Mouse (Mus musculus): ENCODE measurements around the gene Ntm. TPM values are rescaled to one million over a fixed set of nuclear protein-coding genes. Genes with fewer than 3 reads are reported as not detected.
A peak's percentile ranks its signal among the peaks of the same experiment; 100 is the strongest.

Ntm gene
- polyA plus RNA-seq, 1 experiment from 2014 or later = 0.76 TPM

DNA sequence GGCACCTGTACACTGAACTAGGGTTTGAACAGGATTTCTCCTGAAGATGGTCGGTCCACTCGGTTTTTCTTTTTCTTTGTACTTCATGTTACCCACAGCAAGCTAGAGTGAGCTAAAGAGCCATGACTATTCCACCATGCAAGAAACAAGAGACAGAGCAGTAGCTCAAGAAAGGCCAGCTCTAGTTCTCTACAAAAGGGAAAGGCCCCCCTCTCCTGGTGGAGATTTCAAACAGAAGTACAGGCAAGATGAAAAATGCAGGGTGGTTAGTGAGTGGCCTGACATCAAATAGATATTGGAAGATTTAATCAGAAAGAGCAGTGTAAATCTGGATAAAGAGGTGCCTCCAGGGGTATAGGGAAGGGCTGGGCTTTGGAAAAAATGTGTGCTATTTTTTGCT is 547.4 kb downstream of the Ntm start:
- no peaks in the 10 kb centered on the region for H3K9me3 ChIP-seq (ENCODE audit: low read length)
- TF ChIP-seq EP300 (IDR thresholded peaks at IDR 0.05) = no peak
- 69% methylated on average over 2 of the region's 2 CpGs for whole genome bisulfite sequencing
- H3K36me3 ChIP-seq (ENCODE audit: insufficient read depth, low read length) = no peaks in the 10 kb centered on the region
- H3K4me1 ChIP-seq (ENCODE audit: insufficient read depth, low read depth, low read length) = 0 out of 2 replicates have a peak, but pooled peaks cover 2% of the 10 kb centered on the region
- no peak overlapping the region for H3K4me3 ChIP-seq (ENCODE audit: low read depth, low read length)
- no peak overlapping the region for H3K9ac ChIP-seq (replicated peaks; ENCODE audit: low read depth)
- no peak overlapping the region for H3K27ac ChIP-seq (ENCODE audit: low read length)
- H3K27me3 ChIP-seq (replicated peaks; ENCODE audit: insufficient read depth, low read length) = peaks cover 14% of the 10 kb centered on the region
- no peak for DNase-seq (ENCODE audit: low spot score)
- no peak for ATAC-seq
- H3K4me2 ChIP-seq (replicated peaks; ENCODE audit: low read depth, low read length) = no peak overlapping the region

DNA sequence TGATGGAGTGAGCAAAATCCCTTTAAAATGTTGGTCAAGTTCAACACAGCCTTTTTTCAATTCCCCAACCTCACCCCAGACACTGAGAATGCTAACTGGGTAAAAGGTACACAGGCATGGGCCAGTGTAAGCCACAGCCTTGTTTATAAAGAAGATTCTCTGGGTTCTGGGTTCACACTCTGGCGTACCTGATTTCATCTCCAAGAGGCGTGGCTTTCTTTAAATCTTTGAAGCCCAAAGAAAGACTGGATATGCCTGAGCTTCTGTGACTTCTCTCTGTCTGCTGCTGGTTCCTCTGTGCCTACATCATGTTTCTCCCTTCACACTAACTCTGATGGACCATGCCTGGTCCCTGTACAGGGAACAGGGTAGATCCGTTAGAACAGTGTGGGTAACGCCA is 549.8 kb downstream of the Ntm start:
- no peak for TF ChIP-seq CTCF (IDR thresholded peaks at IDR 0.05)

DNA sequence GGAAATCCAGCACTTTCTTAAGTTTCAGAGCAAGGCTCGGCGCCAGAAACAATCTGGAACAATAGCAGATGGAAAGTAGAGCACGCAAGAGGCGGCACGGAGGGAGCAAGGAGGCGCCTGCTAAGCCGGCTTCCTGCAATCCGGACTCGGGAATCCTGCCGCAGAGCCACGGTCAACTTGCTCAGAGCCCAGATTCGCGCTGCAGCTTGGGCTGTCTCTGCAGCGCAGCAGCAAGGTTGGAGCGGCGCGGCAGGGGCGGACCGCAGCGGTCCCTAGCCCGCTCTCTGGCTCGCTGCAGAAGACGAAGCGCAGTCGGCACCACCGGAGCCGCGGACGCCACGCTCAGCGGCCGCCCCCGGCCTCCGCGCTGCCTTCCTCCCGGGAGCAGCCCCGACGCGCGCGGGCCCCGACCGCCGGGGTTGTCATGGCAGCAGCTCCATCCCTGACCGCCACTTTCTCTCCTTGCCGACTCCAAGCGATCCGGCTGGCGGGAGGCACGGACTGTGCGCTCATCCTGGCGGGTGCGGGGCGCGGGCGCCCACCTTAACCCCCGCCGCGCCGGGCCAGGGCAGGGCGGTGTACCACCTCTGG is 550.7 kb downstream of the Ntm start:
- peak overlapping the region; percentile 37 for H3K4me3 ChIP-seq (ENCODE audit: low read depth, low read length)
- peak overlapping the region; percentile 70 for H3K4me2 ChIP-seq (replicated peaks; ENCODE audit: low read depth, low read length)
- H3K27me3 ChIP-seq (replicated peaks; ENCODE audit: insufficient read depth, low read length) = peaks cover 14% of the 10 kb centered on the region
- H3K9me3 ChIP-seq (ENCODE audit: low read length) = no peaks in the 10 kb centered on the region
- no peaks in the 10 kb centered on the region for H3K36me3 ChIP-seq (ENCODE audit: insufficient read depth, low read length)
- H3K4me1 ChIP-seq (ENCODE audit: insufficient read depth, low read depth, low read length) = 0 out of 2 replicates have a peak, but pooled peaks cover 2% of the 10 kb centered on the region
- no peak overlapping the region for H3K27ac ChIP-seq (ENCODE audit: low read length)
- H3K9ac ChIP-seq (replicated peaks; ENCODE audit: low read depth) = no peak overlapping the region
- DNase-seq (ENCODE audit: low spot score) = peak; percentile 38
- ATAC-seq = peak; percentile 40
- 1% methylated on average over 43 of the region's 61 CpGs for WGBS
- TF ChIP-seq EP300 (IDR thresholded peaks at IDR 0.05) (no peak), CTCF (IDR thresholded peaks at IDR 0.05) (no peak)

More for the DNA sequence above, 549.8 kb downstream of the Ntm start:
- H3K27me3 ChIP-seq (replicated peaks; ENCODE audit: insufficient read depth, low read length) = peaks cover 14% of the 10 kb centered on the region
- 80% methylated on average over 4 of the region's 4 CpGs for WGBS
- 0 out of 2 replicates have a peak, but pooled peaks cover 2% of the 10 kb centered on the region for H3K4me1 ChIP-seq (ENCODE audit: insufficient read depth, low read depth, low read length)
- no peaks in the 10 kb centered on the region for H3K36me3 ChIP-seq (ENCODE audit: insufficient read depth, low read length)
- DNase-seq (ENCODE audit: low spot score) (no peak), ATAC-seq (no peak)
- no peaks in the 10 kb centered on the region for H3K9me3 ChIP-seq (ENCODE audit: low read length)
- H3K9ac ChIP-seq (replicated peaks; ENCODE audit: low read depth) = no peak overlapping the region
- H3K4me2 ChIP-seq (replicated peaks; ENCODE audit: low read depth, low read length) = no peak overlapping the region
- H3K27ac ChIP-seq (ENCODE audit: low read length) = no peak overlapping the region
- no peak overlapping the region for H3K4me3 ChIP-seq (ENCODE audit: low read depth, low read length)

DNA sequence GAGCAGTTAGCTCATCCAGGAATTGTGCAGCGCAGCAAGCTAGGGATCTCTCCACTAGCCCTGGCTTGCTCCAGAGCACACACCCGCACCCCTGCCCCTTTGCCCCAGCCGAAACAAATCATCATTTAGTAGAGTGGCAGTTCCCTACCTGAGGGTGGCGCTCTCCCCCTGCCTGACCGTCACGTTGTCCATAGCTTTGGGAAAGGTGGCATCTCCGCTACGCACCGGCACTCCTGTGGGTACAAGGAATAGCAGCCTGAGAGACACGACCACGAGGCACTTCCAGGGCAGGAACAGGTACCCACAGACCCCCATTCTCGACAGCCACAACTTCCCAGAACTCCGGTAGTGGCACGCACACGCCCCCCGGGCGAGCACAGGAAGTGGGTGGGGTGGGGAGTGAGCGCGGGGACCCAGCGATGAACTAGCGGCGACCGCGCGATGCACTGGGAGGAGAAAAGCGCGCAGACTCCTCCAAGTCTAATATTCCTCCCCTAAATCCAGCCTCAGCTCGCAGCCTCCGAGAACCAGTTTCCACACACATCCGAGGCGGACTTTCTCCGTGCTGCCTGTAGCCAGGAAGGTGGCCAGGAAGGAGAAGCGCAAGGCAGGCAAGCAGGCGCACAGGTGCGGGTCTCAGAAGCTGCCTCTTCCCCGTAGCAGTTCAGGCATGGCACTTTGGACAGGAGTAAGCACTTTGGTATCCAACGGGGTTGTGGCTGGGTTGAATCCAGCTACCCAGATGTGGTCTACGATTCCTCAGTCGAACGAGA is 551.3 kb downstream of the Ntm start:
- WGBS = 1% methylated on average over 39 of the region's 40 CpGs
- H3K4me2 ChIP-seq (replicated peaks; ENCODE audit: low read depth, low read length) = peak overlapping the region; percentile 70

DNA sequence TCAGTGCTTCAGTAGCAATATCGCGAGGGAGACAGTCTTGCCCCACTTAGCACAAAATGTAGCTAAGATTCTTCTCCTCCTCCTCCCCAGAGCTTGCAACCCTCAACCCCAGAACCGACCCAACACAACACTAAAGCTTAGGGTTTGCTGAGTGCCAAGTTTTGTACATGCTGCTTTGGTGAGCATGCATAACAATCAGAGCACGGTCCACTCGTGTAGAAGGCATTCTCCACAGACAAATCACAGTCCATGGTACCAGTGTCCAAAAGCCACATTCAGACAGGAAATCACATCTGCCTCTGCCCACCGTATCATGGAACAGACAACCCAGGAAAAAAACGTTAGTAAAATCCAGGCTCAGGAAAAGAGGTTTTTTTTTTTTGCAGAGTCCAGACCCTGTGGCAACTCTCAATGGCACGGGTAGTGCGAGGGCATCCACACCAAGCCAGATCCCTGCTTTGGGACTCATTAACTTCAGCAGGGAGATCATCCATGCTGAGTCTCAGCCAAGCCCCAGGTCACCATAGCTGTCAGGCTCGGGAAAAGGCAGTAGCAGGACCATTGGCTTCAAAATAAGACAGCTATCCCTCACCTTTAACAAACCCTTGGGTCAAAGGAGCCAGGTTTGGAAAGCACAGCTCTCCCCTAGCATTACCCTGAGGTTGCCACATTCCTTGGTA is 552.1 kb downstream of the Ntm start:
- no peak for ATAC-seq

More for the DNA sequence above, 551.3 kb downstream of the Ntm start:
- Histone ChIP-seq H3K36me3 (ENCODE audit: insufficient read depth, low read length) (no peaks in the 10 kb centered on the region), H3K9ac (replicated peaks; ENCODE audit: low read depth) (no peak overlapping the region), H3K4me1 (ENCODE audit: insufficient read depth, low read depth, low read length) (0 out of 2 replicates have a peak, but pooled peaks cover 2% of the 10 kb centered on the region), H3K27ac (ENCODE audit: low read length) (no peak overlapping the region), H3K9me3 (ENCODE audit: low read length) (no peaks in the 10 kb centered on the region), H3K4me3 (ENCODE audit: low read depth, low read length) (peak overlapping the region; percentile 37), H3K27me3 (replicated peaks; ENCODE audit: insufficient read depth, low read length) (peaks cover 14% of the 10 kb centered on the region)
- TF ChIP-seq EP300 (IDR thresholded peaks at IDR 0.05) (no peak), CTCF (IDR thresholded peaks at IDR 0.05) (peak; percentile 66)
- DNase-seq (ENCODE audit: low spot score) = peak; percentile 23
- peak; percentile 38 for ATAC-seq

DNA sequence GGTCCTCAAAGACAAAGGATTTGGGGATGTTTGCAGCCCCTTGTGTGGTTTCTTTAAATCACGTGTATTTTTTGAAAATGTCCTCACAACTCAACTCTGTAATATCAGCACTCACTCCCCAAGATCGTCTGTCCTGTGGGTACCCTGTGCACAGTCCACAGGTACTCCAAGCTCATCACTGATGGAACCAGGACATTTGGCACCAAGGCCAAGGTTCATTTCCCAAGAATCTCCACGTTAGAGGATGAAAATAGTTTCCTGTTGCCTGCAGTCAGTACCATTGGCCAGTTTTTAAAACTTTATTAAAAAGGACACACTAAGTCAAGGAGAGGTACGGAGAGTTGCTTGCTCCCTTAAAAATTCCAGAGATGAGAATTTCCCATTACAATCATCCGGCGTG is 552.7 kb downstream of the Ntm start:
- H3K27me3 ChIP-seq (replicated peaks; ENCODE audit: insufficient read depth, low read length) = peaks cover 14% of the 10 kb centered on the region
- H3K9ac ChIP-seq (replicated peaks; ENCODE audit: low read depth) = no peak overlapping the region
- ATAC-seq (no peak), DNase-seq (ENCODE audit: low spot score) (no peak)
- no peaks in the 10 kb centered on the region for H3K36me3 ChIP-seq (ENCODE audit: insufficient read depth, low read length)
- no peaks in the 10 kb centered on the region for H3K9me3 ChIP-seq (ENCODE audit: low read length)
- no peak overlapping the region for H3K4me2 ChIP-seq (replicated peaks; ENCODE audit: low read depth, low read length)
- no peak overlapping the region for H3K27ac ChIP-seq (ENCODE audit: low read length)
- H3K4me3 ChIP-seq (ENCODE audit: low read depth, low read length) = no peak overlapping the region
- H3K4me1 ChIP-seq (ENCODE audit: insufficient read depth, low read depth, low read length) = 0 out of 2 replicates have a peak, but pooled peaks cover 2% of the 10 kb centered on the region
- TF ChIP-seq CTCF (IDR thresholded peaks at IDR 0.05) (no peak), EP300 (IDR thresholded peaks at IDR 0.05) (no peak)
- WGBS = 58% methylated on average over 6 of the region's 6 CpGs

More for the DNA sequence above, 552.1 kb downstream of the Ntm start:
- Histone ChIP-seq H3K9me3 (ENCODE audit: low read length) (no peaks in the 10 kb centered on the region), H3K27ac (ENCODE audit: low read length) (no peak overlapping the region), H3K4me2 (replicated peaks; ENCODE audit: low read depth, low read length) (0 out of 2 replicates have a peak overlapping the region, but pooled peaks have one; percentile 70), H3K9ac (replicated peaks; ENCODE audit: low read depth) (no peak overlapping the region), H3K36me3 (ENCODE audit: insufficient read depth, low read length) (no peaks in the 10 kb centered on the region), H3K27me3 (replicated peaks; ENCODE audit: insufficient read depth, low read length) (peaks cover 14% of the 10 kb centered on the region), H3K4me3 (ENCODE audit: low read depth, low read length) (no peak overlapping the region), H3K4me1 (ENCODE audit: insufficient read depth, low read depth, low read length) (0 out of 2 replicates have a peak, but pooled peaks cover 2% of the 10 kb centered on the region)
- TF ChIP-seq EP300 (IDR thresholded peaks at IDR 0.05) (no peak), CTCF (IDR thresholded peaks at IDR 0.05) (no peak)
- DNase-seq (ENCODE audit: low spot score) = no peak
- 33% methylated on average over 10 of the region's 10 CpGs for WGBS
